Mouse (Mus musculus) cerebellum, adult 9-10 months (tissue): ENCODE measurements around the gene Gm4792.

Experiments
- DNase-seq: peaks from one replicate; pipeline ENCODE4 v3.0.0; 2022

The Gm4792 gene

GRCm38 (mm10) chr10:94298471-94298870, at the start of gene Gm4792:
TSS of gene Gm4792 (minus strand) at chr10:94298703.
- no peak for DNase-seq

- DNase-seq = no peak
Measured at GRCm38 (mm10) chr10:94347959-94348358, 49.5 kb upstream of the Gm4792 start.

- DNase-seq = no peak
Measured at GRCm38 (mm10) chr10:94347296-94347695, 48.8 kb upstream of the Gm4792 start.

GRCm38 (mm10) chr10:94346596-94346995, 48.1 kb upstream of the Gm4792 start:
- DNase-seq = no peak

- no peak for DNase-seq
Measured at GRCm38 (mm10) chr10:94345509-94346252, 47.2 kb upstream of the Gm4792 start.

GRCm38 (mm10) chr10:94344631-94345417, 46.3 kb upstream of the Gm4792 start:
- no peak for DNase-seq

GRCm38 (mm10) chr10:94343581-94343980, 45.1 kb upstream of the Gm4792 start:
- DNase-seq = no peak

GRCm38 (mm10) chr10:94342256-94342655, 43.8 kb upstream of the Gm4792 start:
- no peak for DNase-seq

GRCm38 (mm10) chr10:94341501-94341900, 43.0 kb upstream of the Gm4792 start:
- DNase-seq = no peak

- DNase-seq = no peak
Measured at GRCm38 (mm10) chr10:94336071-94336470, 37.6 kb upstream of the Gm4792 start.

GRCm38 (mm10) chr10:94335047-94335446, 36.5 kb upstream of the Gm4792 start:
- no peak for DNase-seq

GRCm38 (mm10) chr10:94333328-94333727, 34.8 kb upstream of the Gm4792 start:
- no peak for DNase-seq

- DNase-seq = no peak
Measured at GRCm38 (mm10) chr10:94332358-94333137, 34.0 kb upstream of the Gm4792 start.

- DNase-seq = no peak
Measured at GRCm38 (mm10) chr10:94329962-94330361, 31.5 kb upstream of the Gm4792 start.

- DNase-seq = no peak
Measured at GRCm38 (mm10) chr10:94318574-94318973, 20.1 kb upstream of the Gm4792 start.

- no peak for DNase-seq
Measured at GRCm38 (mm10) chr10:94313146-94313545, 14.6 kb upstream of the Gm4792 start.

GRCm38 (mm10) chr10:94312007-94312715, 13.7 kb upstream of the Gm4792 start:
- no peak for DNase-seq

- no peak for DNase-seq
Measured at GRCm38 (mm10) chr10:94311511-94312006, 13.1 kb upstream of the Gm4792 start, which contains the start of gene Tmcc3. TSS of gene Tmcc3 (plus strand) at chr10:94311949.

- DNase-seq = no peak
Measured at GRCm38 (mm10) chr10:94310499-94311267, 12.2 kb upstream of the Gm4792 start.

- DNase-seq = no peak
Measured at GRCm38 (mm10) chr10:94305526-94305925, 7.0 kb upstream of the Gm4792 start.

GRCm38 (mm10) chr10:94304064-94304657, 5.7 kb upstream of the Gm4792 start:
- no peak for DNase-seq
